Mouse (Mus musculus) embryo, embryonic 11 days (tissue): Measurements from ENCODE around the gene Zfp93.

ENCODE experiments used
- DNase-seq: peaks from one replicate; pipeline ENCODE4 v3.0.0-alpha.2; 2015

Zfp93 gene

DNA sequence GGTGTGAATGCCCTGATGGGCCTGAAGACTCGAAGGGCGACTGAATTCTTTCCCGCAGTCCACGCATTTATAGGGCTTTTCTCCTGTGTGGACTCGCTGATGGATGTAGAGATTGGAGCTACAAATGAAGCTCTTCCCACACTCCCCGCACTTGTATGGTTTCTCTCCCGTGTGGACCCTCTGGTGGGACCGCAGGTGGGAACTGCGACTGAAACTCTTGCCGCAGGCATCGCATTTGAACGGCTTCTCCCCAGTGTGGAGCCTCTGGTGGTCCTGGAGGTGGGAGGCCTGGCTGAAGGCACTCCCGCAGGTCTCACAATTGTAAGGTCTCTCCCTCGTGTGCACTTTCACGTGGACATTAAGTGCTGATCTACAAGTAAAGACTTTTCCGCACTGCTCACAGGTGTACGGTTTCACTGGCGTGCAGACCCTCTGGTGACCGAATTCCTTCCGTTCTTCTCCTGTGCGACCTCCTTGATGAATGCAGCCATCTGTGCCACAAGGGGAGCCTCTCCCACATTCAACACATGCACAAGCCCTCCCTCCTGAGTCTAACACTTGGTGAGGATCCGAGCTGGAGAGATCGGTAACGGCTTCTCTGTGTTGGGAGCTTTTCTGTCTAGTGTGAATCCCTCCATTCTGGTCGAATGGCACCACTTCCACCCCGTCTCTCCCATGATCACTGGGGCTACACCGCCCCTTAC lies 21.3 kb downstream of the Zfp93 start:
- DNase-seq = no peak

DNA sequence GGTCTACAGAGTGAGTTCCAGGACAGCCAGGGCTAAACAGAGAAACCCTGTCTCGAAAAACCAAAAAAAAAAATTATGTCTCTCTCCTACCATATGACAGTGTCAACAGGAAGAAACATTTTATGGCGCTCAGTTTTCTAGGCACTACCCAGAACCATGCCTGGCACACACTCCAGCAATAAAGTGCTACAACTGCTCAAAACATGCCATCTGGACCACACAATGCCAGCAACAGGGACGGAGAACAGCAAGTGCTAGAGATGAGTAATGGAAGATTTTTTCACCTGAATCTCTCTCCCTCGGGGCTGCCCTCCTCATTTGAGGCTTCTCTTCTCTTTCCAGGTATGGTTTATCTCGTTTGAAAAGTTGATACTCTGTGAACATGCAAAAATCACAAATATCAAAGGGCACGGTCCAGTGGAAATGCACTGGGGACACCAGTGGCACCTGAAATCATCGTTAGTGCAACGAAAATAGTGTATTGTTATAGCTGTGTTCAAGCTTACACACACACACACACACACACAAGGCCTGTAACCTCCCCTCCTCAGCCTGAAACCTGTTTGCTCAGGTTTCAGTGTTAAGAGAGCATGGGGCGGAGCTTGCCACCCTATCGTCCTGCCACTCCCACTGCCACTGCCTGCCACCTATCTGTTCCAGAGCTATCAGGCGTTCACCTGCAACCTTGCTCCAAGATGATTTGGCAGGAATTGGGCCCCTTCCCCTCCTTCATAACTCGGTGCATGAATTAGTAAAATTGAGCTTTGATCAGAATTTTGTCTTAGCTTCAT lies 23.0 kb downstream of the Zfp93 start:
- DNase-seq = no peak

DNA sequence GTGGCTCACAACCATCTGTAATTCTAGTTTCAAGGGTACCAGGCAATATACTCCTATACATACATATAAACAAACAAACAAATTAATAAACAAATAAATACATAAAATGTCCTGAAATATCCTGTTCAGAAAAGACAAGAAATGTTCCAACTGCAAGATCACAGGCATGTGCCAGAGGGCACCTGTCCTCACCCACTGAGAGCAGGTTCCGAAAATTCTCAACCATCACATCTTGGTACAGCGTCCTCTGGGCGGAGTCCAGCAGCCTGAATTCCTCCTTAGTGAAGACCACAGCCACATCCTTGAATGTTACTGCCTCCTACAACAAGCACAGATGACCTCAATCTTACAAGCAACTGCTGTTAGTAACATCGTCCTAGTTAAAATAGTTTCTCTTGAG lies 24.5 kb downstream of the Zfp93 start:
- no peak for DNase-seq

DNA sequence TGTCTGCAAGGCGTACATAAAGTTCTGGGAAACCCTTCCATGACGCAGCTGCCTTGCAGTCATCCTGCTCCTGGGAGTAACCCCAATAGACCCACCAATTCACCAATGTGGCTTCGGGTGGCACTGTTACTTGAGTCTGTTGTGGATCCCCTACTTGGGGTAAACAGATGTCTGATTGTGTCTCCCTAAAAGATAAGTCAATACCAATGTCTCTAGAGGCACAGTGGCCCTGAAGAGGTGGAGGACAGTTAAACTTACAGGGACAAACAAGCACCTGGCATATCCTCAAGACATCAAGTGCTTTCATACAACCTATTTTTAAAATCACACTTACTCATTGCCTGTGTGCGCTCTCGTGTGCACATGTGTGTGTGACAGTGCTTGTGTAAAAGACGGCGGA lies 25.2 kb downstream of the Zfp93 start:
- no peak for DNase-seq

DNA sequence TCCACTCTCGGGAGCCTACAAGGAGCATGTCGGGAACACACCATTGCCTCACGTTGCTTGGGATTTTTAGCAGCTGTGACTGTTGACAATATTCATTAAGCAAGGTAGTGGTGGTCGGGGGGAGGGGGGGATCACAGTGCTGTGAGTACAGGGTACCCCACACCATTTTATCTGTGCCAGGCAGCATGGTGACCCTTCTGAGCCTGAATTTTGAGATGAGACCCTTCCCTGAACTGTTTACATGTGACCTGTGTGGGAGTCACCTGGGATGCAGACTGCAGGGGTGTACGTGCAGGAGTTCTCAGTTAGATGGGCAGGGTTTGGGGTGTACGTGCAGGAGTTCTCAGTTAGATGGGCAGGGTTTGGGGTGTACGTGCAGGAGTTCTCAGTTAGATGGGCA lies 26.2 kb downstream of the Zfp93 start:
- no peak for DNase-seq

DNA sequence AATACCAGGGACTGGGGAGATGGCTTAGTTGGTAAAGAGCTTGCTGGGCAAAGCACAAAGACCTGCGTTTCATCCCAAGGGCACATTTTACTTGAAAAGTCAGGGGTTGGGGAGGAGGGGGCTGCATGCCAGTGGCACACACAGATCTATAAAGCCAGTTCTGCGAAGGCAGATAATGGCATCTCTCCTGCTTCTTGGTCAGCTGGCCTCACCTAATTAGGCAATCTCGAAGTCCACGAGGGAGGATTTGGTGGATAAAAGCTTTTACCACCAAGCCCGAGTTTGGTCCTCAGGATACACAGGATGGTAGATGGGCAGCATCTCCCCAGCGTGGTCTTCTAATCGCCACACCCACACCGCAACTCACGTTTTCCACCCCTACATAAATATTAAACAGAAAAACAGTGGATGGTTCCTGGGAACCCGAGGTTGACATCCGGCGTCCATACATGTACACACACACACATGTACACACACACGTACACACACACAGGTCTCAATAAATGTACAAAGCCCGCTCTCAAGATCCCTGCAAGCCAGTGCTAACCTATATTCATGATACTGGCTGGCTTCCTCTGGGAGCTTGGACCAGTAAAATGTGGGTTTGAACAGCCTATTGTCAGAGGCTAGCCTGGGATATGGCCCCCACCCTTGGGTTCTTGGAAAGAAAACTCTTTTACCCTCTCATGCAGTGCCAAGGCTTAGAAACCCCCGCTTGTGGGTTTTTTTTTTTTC lies 27.3 kb downstream of the Zfp93 start:
- no peak for DNase-seq

DNA sequence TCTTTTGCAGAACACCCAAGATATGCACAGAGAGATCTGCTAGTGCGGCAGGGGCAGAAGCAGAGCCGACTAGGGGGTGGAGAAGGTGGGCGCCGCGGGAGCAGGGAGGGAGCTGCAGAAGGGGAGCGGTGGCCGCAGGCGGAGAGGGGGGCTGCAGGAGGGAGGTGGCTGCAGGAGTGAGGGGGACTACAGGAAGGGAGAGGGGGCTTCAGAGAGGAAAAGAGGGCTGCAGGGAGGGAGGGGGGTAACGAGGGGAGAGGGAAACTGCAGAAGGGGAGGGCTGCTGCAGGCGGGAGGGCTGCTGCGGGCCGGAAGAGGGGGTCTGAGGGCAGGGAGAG lies 28.4 kb downstream of the Zfp93 start:
- DNase-seq = no peak

DNA sequence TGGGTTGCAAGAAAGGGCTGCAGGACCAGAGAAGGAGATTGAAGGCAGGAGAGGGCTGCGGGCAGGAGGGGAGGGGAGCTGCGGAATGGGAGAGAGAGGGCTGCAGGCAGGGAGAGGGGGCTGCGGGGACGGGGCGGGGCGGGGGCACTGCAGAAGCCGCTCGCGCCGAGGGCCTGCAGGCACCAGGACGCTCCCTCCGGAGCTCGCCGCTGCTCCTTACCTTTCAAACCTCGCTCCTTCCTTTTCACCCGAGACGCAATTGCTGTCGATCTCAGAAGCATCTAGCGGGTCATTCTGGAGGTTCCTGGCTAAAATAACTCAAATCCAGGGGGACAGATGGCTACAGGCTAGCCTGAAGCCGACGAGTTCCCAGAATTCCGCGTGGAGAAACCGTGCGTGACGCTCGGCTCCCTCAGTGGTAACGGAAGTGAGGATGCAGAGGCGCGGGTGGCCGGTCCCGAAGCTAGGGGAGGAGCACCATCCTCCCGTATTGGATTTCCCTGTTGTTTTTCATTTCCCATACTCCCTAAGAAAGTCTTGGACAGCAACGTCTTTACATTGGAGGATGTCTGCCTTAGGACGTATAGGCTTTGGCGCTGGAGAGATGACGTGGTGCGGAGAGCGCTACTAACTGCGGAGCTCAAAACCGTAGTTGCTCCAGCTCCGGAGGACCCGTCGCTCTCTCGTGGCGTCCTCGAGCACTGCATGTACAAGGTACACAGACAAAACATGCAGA lies 28.9 kb downstream of the Zfp93 start:
- peak; percentile 95 for DNase-seq

DNA sequence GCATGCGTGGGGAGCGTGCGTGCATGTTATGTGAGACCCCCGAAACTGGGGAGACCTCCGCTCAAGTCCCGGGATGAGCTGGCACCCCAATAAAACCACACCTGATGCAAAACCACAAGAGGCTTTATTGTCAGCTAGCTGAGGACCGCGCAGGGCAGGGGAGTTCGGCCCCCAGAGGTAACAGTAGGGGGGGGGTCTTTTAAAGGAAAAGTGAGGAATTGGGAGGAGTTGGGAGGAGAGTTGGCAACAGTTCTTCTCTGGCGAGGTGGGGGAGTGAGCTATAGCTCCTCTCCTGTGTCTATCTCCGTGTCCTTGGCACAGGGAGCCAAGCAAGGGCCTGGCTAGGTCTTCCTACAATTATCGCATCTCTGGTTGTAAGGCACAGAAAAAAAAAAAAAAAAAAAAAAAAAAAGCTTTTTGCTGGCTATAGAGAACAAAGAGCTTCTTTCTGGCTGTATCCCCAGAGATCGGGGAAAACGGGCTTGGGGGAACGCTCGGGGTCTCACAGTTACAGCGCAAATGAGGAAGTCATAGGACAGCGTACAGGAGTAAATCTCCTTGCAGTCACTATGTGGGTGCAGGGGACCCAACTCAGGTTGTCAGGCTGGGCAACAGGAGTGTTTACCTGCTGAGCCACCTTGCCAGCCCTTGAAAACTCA lies 29.7 kb downstream of the Zfp93 start:
- peak; percentile 37 for DNase-seq

DNA sequence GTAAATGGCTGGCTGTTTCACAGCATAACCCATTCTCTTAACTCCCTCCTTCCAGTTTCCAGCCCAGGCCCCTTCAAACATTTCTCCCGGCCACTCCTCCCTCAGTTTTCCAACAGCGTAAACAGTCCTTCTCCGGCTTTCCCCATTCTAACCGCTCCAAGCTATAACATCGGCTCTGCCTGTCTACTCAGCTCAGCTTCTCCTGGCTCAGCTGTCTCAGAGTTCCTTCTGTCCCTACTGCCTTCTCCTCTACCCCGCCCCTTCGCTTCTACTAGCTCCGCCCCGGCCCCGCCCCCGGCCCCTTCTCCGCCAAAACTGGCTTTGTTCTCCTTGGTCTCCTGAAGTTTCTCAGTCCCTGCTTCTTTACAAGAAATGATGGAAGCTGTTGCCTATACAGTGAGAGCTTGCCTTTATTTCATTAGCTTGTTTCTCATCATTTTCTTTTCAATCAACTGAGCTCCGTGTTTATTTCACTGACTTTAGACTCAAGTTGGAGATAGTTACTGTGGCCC lies 30.6 kb downstream of the Zfp93 start, which contains the start of gene Zfp61:
Zfp61 (minus strand) TSS at position 462 of the 512 bp plus-strand sequence.
- peak; percentile 89 for DNase-seq

DNA sequence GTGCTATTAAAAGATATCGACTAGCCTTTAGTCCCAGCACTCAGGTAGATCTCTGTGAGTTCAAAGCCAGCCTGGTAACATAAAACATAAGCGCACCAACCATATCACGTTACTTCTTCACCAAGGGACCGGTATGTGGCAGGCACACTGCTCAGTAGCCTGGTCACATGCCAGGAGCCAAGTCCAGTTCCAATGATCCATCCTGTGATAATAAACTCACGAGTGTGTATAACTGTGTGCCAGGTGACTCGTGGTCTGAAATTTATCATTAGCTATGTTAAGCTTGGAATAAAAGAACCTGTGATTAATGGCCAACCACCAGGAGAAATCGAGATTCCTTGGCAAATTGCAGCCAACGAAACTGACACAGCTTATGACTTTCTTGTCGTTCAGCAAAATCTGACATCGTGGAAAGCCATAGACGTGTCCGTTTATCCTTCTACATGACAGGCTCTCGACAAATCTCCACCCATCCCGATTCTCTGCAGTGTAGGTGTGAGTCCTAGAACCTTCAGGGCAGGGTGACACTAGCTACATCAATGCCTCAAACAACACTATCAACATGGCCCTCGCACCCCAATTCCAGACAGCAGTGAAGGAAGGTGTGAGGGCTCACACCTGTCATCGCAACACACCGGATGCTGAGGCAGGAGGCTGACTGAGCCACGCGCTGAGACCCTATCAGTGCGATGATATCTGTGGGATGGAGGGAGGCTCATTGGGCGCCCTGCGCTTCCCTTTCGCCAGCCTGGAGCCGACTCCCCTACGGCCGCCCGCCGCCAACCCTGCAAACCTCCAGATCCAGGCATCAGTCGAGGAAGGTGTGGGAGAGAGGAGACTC lies 45.7 kb downstream of the Zfp93 start:
- DNase-seq = no peak

DNA sequence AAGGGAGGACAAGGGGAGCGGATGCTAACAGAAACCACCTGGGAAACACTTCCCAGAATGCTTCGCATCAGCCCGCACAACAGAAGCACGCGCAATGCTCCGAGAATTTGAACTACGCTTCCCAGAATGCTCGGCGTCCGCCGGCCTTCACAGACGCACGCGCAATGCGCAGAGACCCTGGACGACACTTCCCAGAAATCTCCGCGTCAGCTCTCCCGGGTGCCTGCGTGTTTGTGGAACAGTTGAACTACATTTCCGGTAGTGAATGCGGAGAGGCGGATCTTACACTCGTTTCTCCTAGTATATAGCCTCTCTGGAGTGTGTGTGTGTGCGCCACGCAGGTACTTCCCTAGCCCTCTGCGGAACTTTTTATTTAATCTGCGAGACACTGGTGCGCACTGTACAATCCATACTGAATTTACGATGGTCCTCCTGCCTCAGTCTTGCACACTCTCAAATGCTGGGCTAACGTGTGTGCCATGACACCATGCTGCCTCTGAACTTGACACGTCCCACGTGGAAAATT lies 46.4 kb downstream of the Zfp93 start, which contains the start of gene Zfp94:
Zfp94 (minus strand) TSS at position 100 of the 526 bp plus-strand sequence.
- peak; percentile 98 for DNase-seq

DNA sequence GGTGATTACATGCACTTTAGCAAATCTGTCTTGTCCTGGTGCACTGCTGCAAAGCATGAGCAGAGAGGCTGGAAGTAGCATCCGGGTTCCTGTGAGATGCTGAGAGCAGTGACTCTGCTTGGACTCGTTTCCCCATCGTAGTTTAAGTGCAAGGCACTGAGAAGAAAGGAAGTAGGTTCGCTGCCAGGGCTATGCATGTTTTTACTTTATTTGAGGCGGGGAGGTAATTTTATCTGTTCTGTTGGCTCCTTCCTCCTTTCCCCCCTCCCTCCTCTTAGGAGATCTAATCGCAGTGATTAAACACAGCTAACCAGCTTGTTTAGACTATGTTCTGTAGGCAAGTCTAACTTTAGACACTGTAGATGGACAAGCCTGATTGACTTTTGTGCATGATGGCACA lies 48.7 kb downstream of the Zfp93 start:
- DNase-seq = no peak

DNA sequence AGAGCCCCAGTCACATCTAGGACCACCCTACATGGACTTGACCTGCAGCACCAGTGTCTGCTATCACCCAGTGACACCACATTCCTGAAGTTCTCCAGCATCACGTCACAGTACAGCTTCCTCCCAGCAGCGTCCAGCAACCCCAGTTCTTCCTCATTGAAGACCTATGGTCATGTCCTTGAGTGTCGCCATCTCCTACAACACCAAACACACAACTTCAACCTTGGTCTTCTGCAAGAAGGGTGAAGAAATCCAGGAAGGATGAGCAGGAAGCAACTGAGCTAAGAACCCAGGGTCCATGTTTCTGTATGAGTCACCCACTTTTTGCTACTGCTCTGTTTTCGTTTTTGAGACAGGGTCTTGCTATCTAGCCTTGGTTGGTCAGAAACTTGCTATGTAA lies 52.4 kb downstream of the Zfp93 start:
- DNase-seq = no peak

DNA sequence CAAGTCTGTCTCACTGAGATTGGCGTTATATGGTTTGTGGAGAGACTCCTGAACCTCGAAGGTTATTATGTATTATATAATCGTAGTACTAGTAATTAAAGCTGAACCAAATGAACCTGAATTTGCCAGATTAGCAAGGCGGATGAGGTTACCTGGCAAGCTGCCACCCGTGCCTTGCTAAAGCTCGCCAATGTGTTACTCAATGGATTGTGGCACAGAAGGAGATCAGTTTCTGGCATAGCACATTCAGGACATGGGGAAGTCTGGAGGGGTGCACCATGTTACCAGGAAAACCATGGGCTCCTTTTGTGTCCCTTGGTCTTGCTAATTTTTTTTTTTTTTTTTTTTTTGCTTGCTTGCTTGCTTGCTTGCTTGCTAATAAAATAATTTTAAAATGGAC lies 55.0 kb downstream of the Zfp93 start:
- DNase-seq = no peak

DNA sequence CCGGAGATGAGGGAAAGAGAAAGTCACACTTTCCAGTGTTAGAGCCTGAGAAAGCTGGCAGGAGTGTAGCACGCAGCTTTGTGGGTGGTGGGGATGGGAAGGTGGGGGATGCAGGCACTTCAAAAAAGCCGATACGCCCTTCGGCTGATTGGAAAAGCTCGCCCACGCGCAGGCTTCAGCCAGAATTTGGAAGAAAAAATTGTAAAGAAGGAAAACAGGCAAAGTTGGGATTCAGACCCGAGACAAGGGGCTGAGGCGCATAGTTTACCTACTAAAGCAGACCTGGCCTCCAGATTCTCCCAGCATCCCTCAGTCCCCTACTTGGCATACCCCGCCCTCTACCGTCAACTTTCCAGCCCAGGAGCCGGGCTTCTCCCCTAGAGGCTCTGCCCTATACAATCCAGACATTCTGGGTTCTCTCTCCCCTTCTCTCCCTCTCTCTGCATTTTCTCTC lies 55.5 kb downstream of the Zfp93 start:
- peak; percentile 66 for DNase-seq

DNA sequence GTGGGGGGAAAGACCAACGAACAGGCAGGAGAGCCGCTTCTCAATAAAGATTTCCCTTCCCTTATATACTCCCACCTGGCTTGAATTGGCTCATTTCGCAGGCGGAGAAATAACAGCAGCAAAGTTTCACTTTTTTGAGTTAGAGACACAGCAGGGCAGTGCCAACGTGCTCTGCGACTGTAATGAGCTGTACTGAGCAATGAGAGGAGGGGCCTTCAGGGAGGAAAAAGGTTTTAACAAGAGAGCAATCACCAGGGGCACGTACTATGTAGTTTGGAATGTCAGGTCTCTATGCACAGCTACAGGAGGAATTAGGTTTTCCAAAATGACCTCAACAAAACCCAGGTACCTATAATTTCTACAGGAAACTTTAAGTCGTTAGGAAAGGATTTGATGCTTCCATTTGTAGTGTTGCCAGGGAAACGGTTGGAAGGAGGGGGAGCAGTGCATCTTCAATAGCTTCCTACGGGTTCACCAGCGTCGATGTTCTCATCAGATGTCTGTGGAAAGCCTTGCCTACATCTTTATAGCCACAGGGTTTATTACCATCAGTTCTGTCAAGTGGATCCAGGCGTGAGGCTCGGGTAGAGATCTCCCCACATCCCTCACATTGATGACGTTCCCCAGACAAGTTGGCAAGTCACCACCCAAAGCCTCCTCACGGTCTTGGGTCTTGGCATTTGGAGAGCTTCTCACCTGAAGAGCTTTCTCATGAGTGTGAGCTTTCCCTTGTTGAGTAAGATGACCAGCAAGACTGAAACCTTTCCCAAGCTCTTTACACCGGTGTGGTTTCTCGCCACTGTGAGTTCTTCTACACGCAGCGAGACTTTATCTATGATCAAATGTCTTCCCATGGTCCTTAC lies 56.3 kb downstream of the Zfp93 start:
- peak; percentile 16 for DNase-seq
